9 mouse cellular contexts compared by ENCODE assay signal in the genomic region with DNA sequence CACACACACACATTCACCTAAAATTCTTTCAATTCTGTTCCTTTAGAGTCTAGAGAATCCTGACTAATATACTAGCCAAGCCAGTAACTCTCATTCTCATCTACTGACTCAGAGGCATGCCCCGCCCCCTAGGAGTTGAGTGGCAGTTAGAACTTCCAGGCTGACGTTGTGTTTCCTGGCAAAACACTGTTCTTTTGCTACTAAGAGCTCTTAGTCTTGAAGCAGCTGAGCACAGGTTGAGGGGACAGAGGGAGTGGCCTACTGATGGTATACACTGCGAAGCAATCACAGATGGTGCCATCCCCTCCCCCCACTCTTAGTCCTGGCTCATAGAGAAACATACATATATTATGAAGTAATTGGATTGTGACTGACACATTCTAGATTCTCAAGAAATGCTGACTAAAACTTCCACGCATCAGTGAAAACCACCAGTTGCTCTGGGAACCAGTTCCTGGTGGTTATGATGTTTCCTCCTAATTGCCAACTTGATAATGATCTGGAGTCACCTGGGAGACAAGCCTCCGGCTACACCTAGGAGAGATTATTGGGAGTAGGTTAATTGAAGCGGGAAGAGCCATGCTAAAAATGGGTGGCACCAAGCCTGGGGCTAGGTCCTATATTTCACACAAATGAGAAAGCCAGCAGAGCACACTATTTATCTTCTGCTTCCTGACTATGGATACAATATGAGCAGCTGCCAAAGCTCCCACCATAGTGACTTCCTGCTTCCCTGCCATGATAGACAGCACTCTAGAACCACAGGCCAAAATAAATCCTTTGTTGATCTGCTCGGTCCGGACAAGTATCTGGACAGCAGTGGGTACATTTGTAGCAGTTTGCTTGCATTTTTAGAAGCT.
DNase-seq lines count a peak whose midpoint lies in the region; ATAC-seq lines count a peak whose summit lies in the region.
"Had no signal": no experiment of that assay in that cellular context is flagged by ENCODE, and none has a peak within 500 bp of the region (broad histone marks: within the 10 kb centered on the region; RNA-seq: fewer than 3 reads in every experiment).

No protein-coding gene starts in this region.

- peak; percentile 91 for ATAC-seq in forebrain, embryonic 14.5 days
- peak; percentile 87 for ATAC-seq in forebrain, embryonic 16.5 days
- ATAC-seq in lung, embryonic 16.5 days (ENCODE audit: low read depth): peak; percentile 58; the same call in 1 of the 2 replicates
- ATAC-seq in frontal cortex, adult (ENCODE audit: low TSS enrichment): no peak
- ATAC-seq: inflammation-experienced regulatory T-cells, adult 6 months had no signal

- H3K9ac ChIP-seq in forebrain, embryonic 14.5 days (ENCODE audit: low read length): no peak overlapping the region
- no peak overlapping the region for H3K9ac ChIP-seq in forebrain, embryonic 16.5 days (replicated peaks; ENCODE audit: low read depth, low read length)
- H3K9ac ChIP-seq in lung, embryonic 16.5 days (ENCODE audit: low read length): no peak overlapping the region

- no peaks in the 10 kb centered on the region for H3K27me3 ChIP-seq in forebrain, embryonic 14.5 days (replicated peaks; ENCODE audit: control insufficient read depth, insufficient read depth, low read length)
- no peaks in the 10 kb centered on the region for H3K27me3 ChIP-seq in forebrain, embryonic 10.5 days (ENCODE audit: poor library complexity, severe bottlenecking)
- no peaks in the 10 kb centered on the region for H3K27me3 ChIP-seq in forebrain, embryonic 16.5 days (replicated peaks; ENCODE audit: control insufficient read depth, insufficient read depth, low read length)
- no peaks in the 10 kb centered on the region for H3K27me3 ChIP-seq in lung, embryonic 16.5 days (ENCODE audit: control insufficient read depth, insufficient read depth, low read depth, low read length)

- no peak overlapping the region for H3K4me2 ChIP-seq in forebrain, embryonic 14.5 days (ENCODE audit: low read length)
- H3K4me2 ChIP-seq in forebrain, embryonic 16.5 days (ENCODE audit: low read length): no peak overlapping the region
- H3K4me2 ChIP-seq in lung, embryonic 16.5 days (ENCODE audit: low read depth, low read length): no peak overlapping the region

- H3K4me3 ChIP-seq in forebrain, embryonic 14.5 days (ENCODE audit: low read depth, low read length): no peak overlapping the region
- H3K4me3 ChIP-seq in forebrain, embryonic 10.5 days: no peak overlapping the region
- H3K4me3 ChIP-seq in forebrain, embryonic 16.5 days (replicated peaks; ENCODE audit: low read length): no peak overlapping the region
- H3K4me3 ChIP-seq in lung, embryonic 16.5 days (ENCODE audit: low read length): no peak overlapping the region

- H3K9me3 ChIP-seq in forebrain, embryonic 14.5 days (replicated peaks; ENCODE audit: control insufficient read depth, low read length): no peaks in the 10 kb centered on the region
- no peaks in the 10 kb centered on the region for H3K9me3 ChIP-seq in forebrain, embryonic 10.5 days
- no peaks in the 10 kb centered on the region for H3K9me3 ChIP-seq in forebrain, embryonic 16.5 days (ENCODE audit: control insufficient read depth, low read length)
- no peaks in the 10 kb centered on the region for H3K9me3 ChIP-seq in lung, embryonic 16.5 days (ENCODE audit: control insufficient read depth, low read length)

- 79% methylated on average over 8 of the region's 8 CpGs for WGBS in forebrain, embryonic 14.5 days
- WGBS in forebrain, embryonic 10.5 days: 86% methylated on average over 8 of the region's 8 CpGs
- 63% methylated on average over 8 of the region's 8 CpGs for WGBS in forebrain, embryonic 16.5 days
- WGBS in lung, embryonic 16.5 days: 57% methylated on average over 8 of the region's 8 CpGs

- 0 out of 2 replicates have a peak, but pooled peaks cover 4% of the 10 kb centered on the region for H3K4me1 ChIP-seq in forebrain, embryonic 14.5 days (ENCODE audit: control insufficient read depth, insufficient read depth, low read length)
- peaks cover 21% of the 10 kb centered on the region for H3K4me1 ChIP-seq in forebrain, embryonic 10.5 days
- peaks cover 4% of the 10 kb centered on the region for H3K4me1 ChIP-seq in forebrain, embryonic 16.5 days (replicated peaks; ENCODE audit: control insufficient read depth, insufficient read depth, low read length)
- peaks cover 2% of the 10 kb centered on the region for H3K4me1 ChIP-seq in lung, embryonic 16.5 days (replicated peaks; ENCODE audit: control insufficient read depth, insufficient read depth, low read length)

- H3K36me3 ChIP-seq in forebrain, embryonic 14.5 days (ENCODE audit: control insufficient read depth, insufficient read depth, low read length): no peaks in the 10 kb centered on the region
- no peaks in the 10 kb centered on the region for H3K36me3 ChIP-seq in forebrain, embryonic 10.5 days (replicated peaks)
- no peaks in the 10 kb centered on the region for H3K36me3 ChIP-seq in forebrain, embryonic 16.5 days (ENCODE audit: control insufficient read depth, insufficient read depth)
- no peaks in the 10 kb centered on the region for H3K36me3 ChIP-seq in lung, embryonic 16.5 days (ENCODE audit: control insufficient read depth, insufficient read depth, low read length)

- no peak overlapping the region for H3K27ac ChIP-seq in forebrain, embryonic 14.5 days (ENCODE audit: low read depth, low read length)
- H3K27ac ChIP-seq in forebrain, embryonic 10.5 days: no peak overlapping the region
- H3K27ac ChIP-seq in forebrain, embryonic 16.5 days (ENCODE audit: low read length): no peak overlapping the region
- H3K27ac ChIP-seq in lung, embryonic 16.5 days (ENCODE audit: low read length): 0 out of 2 replicates have a peak overlapping the region, but pooled peaks have one; percentile 29

- peak; percentile 87 for DNase-seq in forebrain, embryonic 14.5 days (ENCODE audit: low spot score)
- no peak for DNase-seq in forebrain, embryonic 10.5 days (ENCODE audit: extremely low spot score, low spot score)
- peak; percentile 94 for DNase-seq in 3T3-L1 (ENCODE audit: low read depth, low spot score)
- DNase-seq in left cerebral cortex, adult 11 months (ENCODE audit: low spot score): no peak
- no peak for DNase-seq in cerebellum, adult 18-20 months

Comparison
In these comparisons a context has a peak if more than half of its experiments do, and no peak if none do; other contexts are left out.
1. DNase-seq: peak in forebrain, embryonic 14.5 days (single experiment) and 3T3-L1 (single experiment); none in forebrain, embryonic 10.5 days (single experiment), left cerebral cortex, adult 11 months (single experiment) and cerebellum, adult 18-20 months (0 of 2).